ENCODE assay signal across 32 mouse cellular contexts in the genomic region with DNA sequence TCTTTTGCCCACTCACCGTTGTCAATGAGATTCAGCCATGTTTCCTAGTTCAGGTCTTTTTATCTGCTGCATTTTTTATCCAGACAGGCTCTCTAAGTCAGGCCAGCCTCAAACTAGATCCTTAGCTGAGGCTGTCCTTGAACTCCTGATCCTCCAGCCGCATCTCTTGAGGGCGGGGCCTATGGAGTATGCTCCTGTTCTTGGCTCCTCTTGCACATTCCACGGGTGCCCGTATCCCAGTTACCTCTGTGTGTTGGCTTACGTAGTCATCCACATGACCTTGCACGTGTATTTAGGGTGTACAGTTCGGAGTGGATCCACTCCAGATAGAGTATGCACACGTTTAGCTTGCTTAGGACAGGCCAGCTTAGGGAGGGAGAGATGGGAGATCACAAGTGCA.
"Had no signal": no experiment of that assay in that cellular context is flagged by ENCODE, and none has a peak within 500 bp of the region (broad histone marks: within the 10 kb centered on the region; RNA-seq: fewer than 3 reads in every experiment).

No protein-coding gene starts in this region.

- H3K4me1 ChIP-seq: limb, embryonic 10.5 days; limb, embryonic 12.5 days; limb, embryonic 13.5 days; limb, embryonic 15.5 days; liver, embryonic 12.5 days; liver, embryonic 13.5 days; liver, embryonic 15.5 days; lung, embryonic 15.5 days; midbrain, embryonic 10.5 days; midbrain, embryonic 12.5 days; midbrain, embryonic 15.5 days; neural tube, embryonic 12.5 days; neural tube, embryonic 13.5 days had no signal

- H3K9ac ChIP-seq: limb, embryonic 12.5 days; limb, embryonic 13.5 days; limb, embryonic 15.5 days; liver, embryonic 12.5 days; liver, embryonic 13.5 days; liver, embryonic 14.5 days; liver, embryonic 15.5 days; liver, postnatal 0 days; lung, embryonic 14.5 days; lung, embryonic 15.5 days; midbrain, embryonic 12.5 days; midbrain, embryonic 13.5 days; midbrain, embryonic 15.5 days; neural tube, embryonic 12.5 days; neural tube, embryonic 13.5 days had no signal

- H3K36me3 ChIP-seq: limb, embryonic 10.5 days; limb, embryonic 12.5 days; limb, embryonic 13.5 days; limb, embryonic 15.5 days; liver, embryonic 12.5 days; liver, embryonic 13.5 days; liver, embryonic 15.5 days; lung, embryonic 15.5 days; midbrain, embryonic 10.5 days; midbrain, embryonic 12.5 days; midbrain, embryonic 13.5 days; midbrain, embryonic 15.5 days; neural tube, embryonic 12.5 days; neural tube, embryonic 13.5 days had no signal

- DNase-seq: left cerebral cortex, postnatal 4 days; liver; liver, embryonic 13.5 days; liver, postnatal 0 days; lung, adult 18-20 months; lung, adult 2 months; lung, embryonic 14.5 days; lung, postnatal 10 days; lung, postnatal 14 days; lung, postnatal 36 days; lung, postnatal 4 days; midbrain, embryonic 14.5 days had no signal

- H3K4me2 ChIP-seq: limb, embryonic 12.5 days; limb, embryonic 13.5 days; limb, embryonic 15.5 days; liver, embryonic 11.5 days; liver, embryonic 12.5 days; liver, embryonic 13.5 days; liver, embryonic 15.5 days; lung, embryonic 14.5 days; lung, embryonic 15.5 days; midbrain, embryonic 12.5 days; midbrain, embryonic 13.5 days; midbrain, embryonic 15.5 days; neural tube, embryonic 12.5 days; neural tube, embryonic 13.5 days had no signal

- H3K9me3 ChIP-seq: limb, embryonic 10.5 days; limb, embryonic 12.5 days; limb, embryonic 15.5 days; liver, embryonic 12.5 days; liver, embryonic 13.5 days; liver, embryonic 15.5 days; lung, embryonic 15.5 days; midbrain, embryonic 10.5 days; midbrain, embryonic 12.5 days; midbrain, embryonic 13.5 days; midbrain, embryonic 15.5 days; neural tube, embryonic 12.5 days; neural tube, embryonic 13.5 days had no signal

- H3K27ac ChIP-seq: limb, embryonic 10.5 days; limb, embryonic 12.5 days; limb, embryonic 13.5 days; limb, embryonic 15.5 days; liver, embryonic 12.5 days; liver, embryonic 13.5 days; liver, embryonic 14.5 days; liver, embryonic 15.5 days; lung, embryonic 15.5 days; macrophage; midbrain, embryonic 10.5 days; midbrain, embryonic 12.5 days; midbrain, embryonic 13.5 days; midbrain, embryonic 15.5 days; neural tube, embryonic 12.5 days; neural tube, embryonic 13.5 days had no signal

- H3K4me3 ChIP-seq: limb, embryonic 10.5 days; limb, embryonic 12.5 days; limb, embryonic 13.5 days; limb, embryonic 15.5 days; liver, embryonic 12.5 days; liver, embryonic 13.5 days; liver, embryonic 15.5 days; lung, embryonic 15.5 days; megakaryocyte, embryonic 14.5 days; midbrain, embryonic 10.5 days; midbrain, embryonic 12.5 days; midbrain, embryonic 13.5 days; midbrain, embryonic 15.5 days; myocyte; neural tube, embryonic 12.5 days; neural tube, embryonic 13.5 days had no signal

- ATAC-seq: liver, embryonic 12.5 days; liver, postnatal 0 days; lung, postnatal 0 days; midbrain, embryonic 13.5 days; midbrain, embryonic 15.5 days; midbrain, embryonic 16.5 days had no signal

- H3K27me3 ChIP-seq: limb, embryonic 12.5 days; limb, embryonic 13.5 days; limb, embryonic 15.5 days; liver, embryonic 12.5 days; liver, embryonic 13.5 days; liver, embryonic 15.5 days; lung, embryonic 15.5 days; megakaryocyte, embryonic 14.5 days; midbrain, embryonic 12.5 days; midbrain, embryonic 13.5 days; midbrain, embryonic 15.5 days; neural tube, embryonic 12.5 days; neural tube, embryonic 13.5 days had no signal
